Mouse (Mus musculus): ENCODE data around the gene Mycbp. TPM values are rescaled to one million over a fixed set of nuclear protein-coding genes. Genes with fewer than 3 reads are reported as not detected.

Gene Mycbp
- 9.3 TPM for polyA plus RNA-seq (2017; shearing (Covaris generic))

DNA sequence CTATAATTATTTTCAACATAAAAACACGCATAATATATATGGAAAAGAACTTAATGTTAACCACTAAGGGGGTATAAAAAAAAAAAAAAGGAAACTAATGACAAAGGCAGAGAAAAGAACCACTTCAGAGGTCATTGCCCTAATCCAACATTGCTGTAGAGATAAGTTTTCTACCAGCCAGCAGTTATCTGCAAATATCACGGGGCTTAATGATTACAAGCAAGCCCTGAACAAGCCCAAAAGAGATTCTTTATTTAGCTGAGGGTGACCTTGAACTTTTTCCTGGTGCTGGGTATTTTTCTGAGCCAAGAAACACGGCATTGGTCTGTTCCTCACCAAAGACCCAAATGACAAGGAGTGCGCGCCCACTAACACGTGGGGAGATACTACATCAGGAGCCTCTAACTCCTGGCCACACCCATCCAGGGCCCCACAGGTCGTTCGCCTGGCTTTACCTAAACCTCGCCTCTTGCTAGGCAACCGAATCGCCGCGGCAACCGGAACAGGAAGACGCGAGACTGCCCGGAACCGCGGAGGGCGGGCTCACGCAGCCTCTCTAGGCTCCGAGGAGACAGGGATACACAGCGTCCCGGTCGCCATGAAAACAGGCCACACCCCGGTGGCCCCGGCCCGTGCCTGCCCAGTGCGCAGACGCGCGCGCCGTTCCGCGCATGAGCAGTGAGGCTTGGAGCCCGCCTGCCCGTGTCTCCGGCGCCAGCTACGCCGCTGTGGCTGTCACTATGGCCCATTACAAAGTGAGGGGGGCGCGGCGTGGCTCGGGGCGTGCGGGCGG, at the start of gene Mycbp:
Gene Mycbp (plus strand): TSS at position 500 of the 793 bp plus-strand sequence.

DNA sequence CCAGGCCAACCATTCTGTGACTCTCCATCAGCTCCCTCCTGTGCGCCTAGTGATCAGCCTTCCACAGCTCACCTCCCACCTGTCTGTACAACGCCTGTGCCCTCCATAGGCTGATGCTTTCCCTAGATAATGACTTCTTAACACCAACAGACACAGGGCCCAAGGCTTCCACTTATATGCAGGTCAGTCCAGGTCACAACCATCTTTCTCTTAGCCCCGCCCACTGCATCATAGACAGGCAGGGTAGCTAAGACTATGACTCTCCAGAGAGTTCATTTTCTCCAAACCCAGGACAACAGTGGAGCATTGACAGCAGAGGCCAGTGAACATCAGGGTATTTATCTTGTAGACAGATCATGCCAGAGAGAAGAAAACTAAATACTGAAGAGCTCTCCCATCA, 45.3 kb upstream of the Mycbp start, which contains the start of gene 4933427I04Rik:
Gene 4933427I04Rik (plus strand): TSS at position 301 of the 400 bp plus-strand sequence.

GRCm38 (mm10) chr4:123916748-123917547, 12.3 kb downstream of the Mycbp start, which contains the start of gene Rragc:
Gene Rragc (plus strand): TSS chr4:123917446.

GRCm38 (mm10) chr4:123917548-123918140, 13.0 kb downstream of the Mycbp start, which contains the start of gene 4930535I16Rik:
Gene 4930535I16Rik (minus strand): TSS chr4:123918022.

Other genes with a start within 250 kb of the Mycbp start
- 143 TPM for gene Macf1, start 220.5 kb upstream of the Mycbp start, polyA plus RNA-seq (2017; shearing (Covaris generic))
- 54.2 TPM for gene Ndufs5, start 186.6 kb upstream of the Mycbp start, polyA plus RNA-seq (2017; shearing (Covaris generic))
- gene Akirin1, start 154.5 kb upstream of the Mycbp start, polyA plus RNA-seq (2017; shearing (Covaris generic)): 107 TPM
- 0.60 TPM for gene Rhbdl2, start 117.0 kb upstream of the Mycbp start, polyA plus RNA-seq (2017; shearing (Covaris generic))
- gene 4933427I04Rik, start 45.2 kb upstream of the Mycbp start, polyA plus RNA-seq (2017; shearing (Covaris generic)): 0.34 TPM
- gene Rragc, start 12.6 kb downstream of the Mycbp start, polyA plus RNA-seq (2017; shearing (Covaris generic)): 52.2 TPM
- gene 4930535I16Rik, start 13.2 kb downstream of the Mycbp start, polyA plus RNA-seq (2017; shearing (Covaris generic)): not detected